Mouse (Mus musculus) lung, postnatal 25 days (tissue): Measurements from ENCODE around the gene Hacd2.

Source experiments
- DNase-seq: peaks from one replicate; pipeline ENCODE4 v3.0.0; 2022; ENCODE audit warnings: low spot score

Hacd2 gene

GRCm38 (mm10) chr16:35022242-35023137, at the start of gene Hacd2:
Gene Hacd2 (plus strand): TSS chr16:35022428.
- DNase-seq: peak; percentile 96

- no peak for DNase-seq
Measured at GRCm38 (mm10) chr16:34972471-34972870, 49.8 kb upstream of the Hacd2 start.

- DNase-seq: no peak
Measured at GRCm38 (mm10) chr16:34975544-34975943, 46.7 kb upstream of the Hacd2 start.

GRCm38 (mm10) chr16:34976630-34977029, 45.6 kb upstream of the Hacd2 start:
- no peak for DNase-seq

GRCm38 (mm10) chr16:34978018-34978417, 44.2 kb upstream of the Hacd2 start:
- DNase-seq: no peak

- DNase-seq: no peak
Measured at GRCm38 (mm10) chr16:34981009-34981408, 41.2 kb upstream of the Hacd2 start.

GRCm38 (mm10) chr16:34984203-34985030, 37.8 kb upstream of the Hacd2 start:
- DNase-seq: no peak

- no peak for DNase-seq
Measured at GRCm38 (mm10) chr16:34985031-34985346, 37.2 kb upstream of the Hacd2 start.

- no peak for DNase-seq
Measured at GRCm38 (mm10) chr16:34986211-34986825, 35.9 kb upstream of the Hacd2 start.

GRCm38 (mm10) chr16:34991365-34991764, 30.9 kb upstream of the Hacd2 start:
- DNase-seq: no peak

- DNase-seq: no peak
Measured at GRCm38 (mm10) chr16:34992854-34993253, 29.4 kb upstream of the Hacd2 start.

GRCm38 (mm10) chr16:34993694-34994330, 28.4 kb upstream of the Hacd2 start:
- DNase-seq: no peak

- no peak for DNase-seq
Measured at GRCm38 (mm10) chr16:34994641-34995141, 27.5 kb upstream of the Hacd2 start.

GRCm38 (mm10) chr16:34996133-34996532, 26.1 kb upstream of the Hacd2 start:
- DNase-seq: peak; percentile 37

- no peak for DNase-seq
Measured at GRCm38 (mm10) chr16:34997052-34997451, 25.2 kb upstream of the Hacd2 start.

- DNase-seq: no peak
Measured at GRCm38 (mm10) chr16:34997576-34997975, 24.7 kb upstream of the Hacd2 start.

- no peak for DNase-seq
Measured at GRCm38 (mm10) chr16:34999016-34999415, 23.2 kb upstream of the Hacd2 start.

GRCm38 (mm10) chr16:34999986-35000385, 22.2 kb upstream of the Hacd2 start:
- DNase-seq: no peak

GRCm38 (mm10) chr16:35000923-35001560, 21.2 kb upstream of the Hacd2 start:
- no peak for DNase-seq

GRCm38 (mm10) chr16:35004356-35004755, 17.9 kb upstream of the Hacd2 start:
- no peak for DNase-seq

GRCm38 (mm10) chr16:35004756-35005155, 17.5 kb upstream of the Hacd2 start:
- no peak for DNase-seq
